Comparison of ENCODE assay signal across 16 mouse cellular contexts in genomic region chr1:69535507-69535906, GRCm38 (mm10).
"Had no signal": no experiment of that assay in that cellular context is flagged by ENCODE, and none has a peak within 500 bp of the region (broad histone marks: within the 10 kb centered on the region; RNA-seq: fewer than 3 reads in every experiment).

No protein-coding gene starts in this region.

- H3K4me2 ChIP-seq: lung, embryonic 14.5 days; midbrain, embryonic 12.5 days; midbrain, embryonic 15.5 days; neural tube, embryonic 13.5 days; neural tube, embryonic 15.5 days; stomach, embryonic 15.5 days had no signal

- H3K27ac ChIP-seq: midbrain, embryonic 10.5 days; midbrain, embryonic 12.5 days; midbrain, embryonic 15.5 days; neural tube, embryonic 13.5 days; neural tube, embryonic 15.5 days; stomach, embryonic 15.5 days; stomach, postnatal 0 days had no signal

- H3K9me3 ChIP-seq: midbrain, embryonic 10.5 days; midbrain, embryonic 12.5 days; midbrain, embryonic 15.5 days; neural tube, embryonic 13.5 days; neural tube, embryonic 15.5 days; stomach, embryonic 15.5 days had no signal

- H3K36me3 ChIP-seq: midbrain, embryonic 15.5 days; neural tube, embryonic 13.5 days; neural tube, embryonic 15.5 days; stomach, embryonic 15.5 days had no signal

- ATAC-seq: midbrain, embryonic 15.5 days had no signal

- H3K4me1 ChIP-seq: midbrain, embryonic 15.5 days; stomach, embryonic 15.5 days had no signal

- H3K4me3 ChIP-seq: midbrain, embryonic 10.5 days; midbrain, embryonic 12.5 days; midbrain, embryonic 15.5 days; myocyte; neural tube, embryonic 13.5 days; neural tube, embryonic 15.5 days; stomach, embryonic 15.5 days had no signal

- H3K9ac ChIP-seq: lung, embryonic 14.5 days; midbrain, embryonic 12.5 days; midbrain, embryonic 15.5 days; neural tube, embryonic 13.5 days; neural tube, embryonic 15.5 days; stomach, embryonic 15.5 days had no signal

- DNase-seq: lung, adult 18-20 months; lung, embryonic 14.5 days; lung, postnatal 10 days; lung, postnatal 4 days; right cerebral cortex, postnatal 14 days; thymus, adult 2 months; thymus, postnatal 25 days; thymus, postnatal 4 days had no signal

- H3K27me3 ChIP-seq: midbrain, embryonic 12.5 days; midbrain, embryonic 15.5 days; neural tube, embryonic 13.5 days; neural tube, embryonic 15.5 days; stomach, embryonic 15.5 days had no signal
